Mouse (Mus musculus) kidney, adult 2 months (tissue): ENCODE measurements at regions not wholly inside any gene's neighbourhood (a gene's known extent, or its start where the extent isn't known, plus 50 kb on each side); places are given as distances from the start of the nearest gene placed in this dataset.
A peak's percentile ranks its signal among the peaks of the same experiment; 100 is the strongest.

Experiments
- DNase-seq: peaks from one replicate; pipeline ENCODE4 v3.0.0; 2021
- H3K27ac ChIP-seq: fragments of 200-500 bp; 2 replicates; pipeline ENCODE4 v1.5.1; 2012; ENCODE audit warnings: low read depth, low read length, control low read depth, inconsistent platforms; ENCODE audit not compliant: insufficient read depth
- H3K27me3 ChIP-seq: fragments of 200-500 bp; replicated peaks from 2 replicates; pipeline ENCODE4 v1.6.1; 2012; ENCODE audit warnings: mild to moderate bottlenecking, moderate library complexity, low read length, inconsistent platforms; ENCODE audit not compliant: control insufficient read depth, insufficient read depth
- H3K36me3 ChIP-seq: fragments of 200-500 bp; 2 replicates; pipeline ENCODE4 v1.6.1; 2012; ENCODE audit warnings: mild to moderate bottlenecking, moderate library complexity, low read length, inconsistent platforms; ENCODE audit not compliant: control insufficient read depth, insufficient read depth
- H3K4me1 ChIP-seq: fragments of 200-500 bp; 2 replicates; pipeline ENCODE4 v1.6.1; 2011; ENCODE audit warnings: low read length; ENCODE audit not compliant: control insufficient read depth, insufficient read depth
- H3K4me3 ChIP-seq: fragments of 200-500 bp; 2 replicates; pipeline ENCODE4 v1.5.1; 2011; ENCODE audit warnings: mild to moderate bottlenecking, low read depth, low read length, control low read depth; ENCODE audit not compliant: insufficient read depth
- CTCF ChIP-seq: fragments of 200-500 bp; conservative IDR thresholded peaks from 2 replicates; pipeline ENCODE4 v1.5.1; 2011; ENCODE audit warnings: low read depth, mild to moderate bottlenecking, control low read depth, low read length, moderate library complexity, mixed read lengths; ENCODE audit not compliant: insufficient read depth, insufficient read length
- POLR2A ChIP-seq: fragments of 200-500 bp; IDR thresholded peaks from one replicate; pipeline ENCODE4 v1.6.1; 2011; ENCODE audit warnings: low read depth, low read length, control low read depth
- WGBS: fragments of 180-500 bp; shearing (Covaris S2); methylation state at CpG from one replicate; pipeline ENCODE4 v1.1.7; 2018; 5-methylcytosine and 5-hydroxymethylcytosine counted together

- Histone ChIP-seq H3K4me1 (no peaks in the 10 kb centered on the region), H3K36me3 (no peaks in the 10 kb centered on the region), H3K27me3 (no peaks in the 10 kb centered on the region), H3K4me3 (no peak overlapping the region), H3K27ac (no peak overlapping the region)
- DNase-seq, result no peak
- no peak for TF ChIP-seq CTCF
- TF ChIP-seq POLR2A, result no peak
- 85% methylated on average over 1 of the region's 1 CpGs for WGBS
These were observed 125.4 kb upstream of the Slc22a23 start for GRCm38 (mm10) chr13:34470410-34470809.

DNA sequence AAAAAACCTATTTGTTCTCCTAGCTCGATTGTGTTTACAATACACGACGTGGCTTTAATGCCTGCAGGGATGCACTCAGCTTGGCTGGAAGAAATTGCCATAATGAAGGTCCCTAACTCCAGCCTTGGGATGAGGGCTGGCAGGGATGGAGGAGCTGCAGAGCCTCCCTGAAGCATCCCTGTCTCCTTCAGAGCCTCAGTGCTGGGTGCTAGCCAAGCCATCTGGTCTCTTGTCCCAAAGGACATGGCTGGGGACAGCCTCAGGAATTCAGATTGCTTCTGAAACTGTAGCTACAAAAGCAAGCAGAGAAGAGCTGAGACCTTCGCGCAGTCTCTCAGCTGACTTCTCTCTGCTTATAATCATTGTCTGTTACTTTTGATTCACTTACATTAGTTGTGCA, 124.6 kb upstream of the Slc22a23 start:
- WGBS, result 88% methylated on average over 5 of the region's 5 CpGs
- DNase-seq, result no peak
- H3K27ac ChIP-seq, result no peak overlapping the region
- TF ChIP-seq POLR2A (no peak), CTCF (no peak)
- H3K4me3 ChIP-seq, result no peak overlapping the region
- H3K4me1 ChIP-seq, result peaks cover 2% of the 10 kb centered on the region; the same call in 1 of the 2 replicates
- no peaks in the 10 kb centered on the region for H3K27me3 ChIP-seq
- no peaks in the 10 kb centered on the region for H3K36me3 ChIP-seq

- Histone ChIP-seq H3K4me3 (no peak overlapping the region), H3K36me3 (no peaks in the 10 kb centered on the region), H3K27ac (no peak overlapping the region), H3K4me1 (peaks cover 10% of the 10 kb centered on the region), H3K27me3 (no peaks in the 10 kb centered on the region)
- 63% methylated on average over 3 of the region's 3 CpGs for WGBS
- peak; percentile 41 for DNase-seq
- TF ChIP-seq POLR2A (no peak), CTCF (no peak)
These were observed 123.3 kb upstream of the Slc22a23 start for GRCm38 (mm10) chr13:34468132-34468748.

GRCm38 (mm10) chr13:34465862-34466430, 121.0 kb upstream of the Slc22a23 start:
- peak; percentile 33 for DNase-seq
- Histone ChIP-seq H3K27ac (0 out of 2 replicates have a peak overlapping the region, but pooled peaks have one; percentile 5), H3K36me3 (no peaks in the 10 kb centered on the region), H3K4me1 (peaks cover 20% of the 10 kb centered on the region), H3K4me3 (no peak overlapping the region), H3K27me3 (no peaks in the 10 kb centered on the region)
- TF ChIP-seq CTCF, result no peak
- no peak for TF ChIP-seq POLR2A

- WGBS, result 43% methylated on average over 5 of the region's 5 CpGs
- no peak for TF ChIP-seq CTCF
These were observed 120.5 kb upstream of the Slc22a23 start for GRCm38 (mm10) chr13:34465456-34465855.

DNA sequence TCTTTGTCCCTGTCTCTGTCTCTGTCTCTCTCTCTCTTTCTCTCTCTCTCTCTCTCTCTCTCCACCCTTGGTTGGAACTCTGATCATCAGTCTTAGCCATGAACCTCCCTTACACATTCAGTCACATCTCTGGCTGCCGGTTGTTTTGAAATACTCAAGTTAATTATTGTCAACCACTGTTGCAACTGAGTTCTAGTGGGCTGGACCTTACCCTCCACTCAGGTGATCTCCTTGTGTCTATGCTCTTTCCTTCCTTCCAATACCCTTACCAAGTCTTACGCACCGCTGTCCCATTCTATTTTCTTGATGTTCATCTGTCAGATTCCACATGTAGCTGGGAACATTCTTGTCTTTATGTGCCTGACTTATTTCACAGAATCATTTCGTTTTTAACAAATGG, 119.2 kb upstream of the Slc22a23 start:
- peaks cover 20% of the 10 kb centered on the region for H3K4me1 ChIP-seq
- TF ChIP-seq CTCF (no peak), POLR2A (no peak)
- no peaks in the 10 kb centered on the region for H3K27me3 ChIP-seq
- no peak overlapping the region for H3K4me3 ChIP-seq
- DNase-seq, result peak; percentile 91
- 64% methylated on average over 4 of the region's 4 CpGs for WGBS
- H3K36me3 ChIP-seq, result no peaks in the 10 kb centered on the region
- peak overlapping the region; percentile 91 for H3K27ac ChIP-seq

More at GRCm38 (mm10) chr13:34465456-34465855, 120.5 kb upstream of the Slc22a23 start:
- Histone ChIP-seq H3K36me3 (no peaks in the 10 kb centered on the region), H3K4me1 (peaks cover 20% of the 10 kb centered on the region), H3K4me3 (no peak overlapping the region), H3K27ac (peak overlapping the region; percentile 5; the same call in 1 of the 2 replicates), H3K27me3 (no peaks in the 10 kb centered on the region)
- peak; percentile 42 for DNase-seq

DNA sequence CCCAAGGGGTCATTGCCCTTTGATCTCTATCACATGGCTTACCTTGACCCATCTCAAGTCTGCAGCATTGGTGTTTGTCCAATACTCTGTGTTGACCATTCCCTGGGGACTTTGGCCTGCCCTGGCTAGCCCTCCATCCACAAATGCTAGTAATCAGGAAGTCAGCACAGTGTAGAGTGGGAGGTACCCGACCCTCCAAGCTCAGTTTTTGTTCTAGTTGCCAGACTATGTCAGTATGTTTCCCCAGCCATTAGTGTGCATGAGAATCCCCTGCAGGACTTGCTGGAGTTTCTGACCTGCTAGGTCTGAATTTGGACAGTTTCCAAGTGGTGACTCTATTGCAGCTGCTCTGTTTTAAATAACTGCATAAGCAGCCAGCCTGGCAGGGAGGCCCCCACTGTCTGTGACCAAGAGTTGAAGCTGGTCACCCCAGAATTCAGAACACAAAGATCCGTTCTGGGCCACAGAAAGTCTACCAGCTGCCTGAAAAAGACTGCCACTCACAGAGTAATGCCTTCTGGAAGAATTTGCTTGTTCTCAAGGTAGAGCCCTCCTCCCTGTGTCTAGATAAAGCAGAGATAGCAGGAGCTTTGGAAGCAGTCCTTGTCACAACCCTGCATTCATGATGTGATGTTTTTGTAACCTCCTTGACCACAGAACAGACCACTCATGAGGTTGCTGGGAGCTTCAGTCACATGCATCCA, 118.0 kb upstream of the Slc22a23 start:
- Histone ChIP-seq H3K4me1 (peaks cover 20% of the 10 kb centered on the region), H3K4me3 (no peak overlapping the region), H3K27me3 (no peaks in the 10 kb centered on the region), H3K36me3 (no peaks in the 10 kb centered on the region), H3K27ac (peak overlapping the region; percentile 91)
- TF ChIP-seq POLR2A (no peak), CTCF (no peak)
- WGBS, result 33% methylated on average over 2 of the region's 2 CpGs
- DNase-seq, result peak; percentile 90
